Mouse (Mus musculus) limb, embryonic 12.5 days (tissue): ENCODE results near the gene Mbnl2. TPM values are rescaled to one million over a fixed set of nuclear protein-coding genes. Genes with fewer than 3 reads are reported as not detected.

ENCODE experiments used
- ATAC-seq: fragments of 200-750 bp; cut with Nextera tagmentation; 2 replicates; pipeline ENCODE4 v1.8.0; 2017; ENCODE audit warnings: low read depth, moderate TSS enrichment; ENCODE audit not compliant: insufficient number of reproducible peaks, insufficient read depth, low FRiP score, low TSS enrichment
- H3K27ac ChIP-seq: fragments of 300-500 bp; sonication (generic); 2 replicates; pipeline ENCODE4 v1.5.1; 2016; ENCODE audit warnings: mild to moderate bottlenecking, moderate library complexity
- H3K27me3 ChIP-seq: fragments of 300-500 bp; sonication (generic); 2 replicates; pipeline ENCODE4 v1.6.1; 2016; ENCODE audit warnings: mild to moderate bottlenecking, moderate library complexity
- H3K36me3 ChIP-seq: fragments of 300-500 bp; sonication (generic); 2 replicates; pipeline ENCODE4 v1.6.1; 2016; ENCODE audit warnings: mild to moderate bottlenecking, moderate library complexity
- H3K4me1 ChIP-seq: fragments of 300-500 bp; sonication (generic); replicated peaks from 2 replicates; pipeline ENCODE4 v1.6.1; 2016
- H3K4me2 ChIP-seq: fragments of 300-500 bp; sonication (generic); 2 replicates; pipeline ENCODE4 v1.6.1; 2016; ENCODE audit warnings: mild to moderate bottlenecking, moderate library complexity
- H3K4me3 ChIP-seq: fragments of 300-500 bp; sonication (generic); replicated peaks from 2 replicates; pipeline ENCODE4 v1.5.1; 2016; ENCODE audit warnings: mild to moderate bottlenecking
- H3K9ac ChIP-seq: fragments of 300-500 bp; sonication (generic); replicated peaks from 2 replicates; pipeline ENCODE4 v1.6.1; 2016; ENCODE audit warnings: mild to moderate bottlenecking, moderate library complexity
- H3K9me3 ChIP-seq: fragments of 300-500 bp; sonication (generic); 2 replicates; pipeline ENCODE4 v1.6.1; 2016; ENCODE audit warnings: mild to moderate bottlenecking, moderate library complexity
- WGBS: fragments of 180-500 bp; shearing (Covaris S2); methylation state at CpG from one replicate; pipeline ENCODE4 v1.1.7; 2016; 5-methylcytosine and 5-hydroxymethylcytosine counted together
- polyA plus RNA-seq: library from polyadenylated mRNA; unstranded; fragments of >200 nt; fragmentation: Nextera tagmentation; extraction: Ambion mirVana; gene quantifications from 2 replicates; pipeline ENCODE4 v1.2.1, GENCODE M21; 2016

The Mbnl2 gene
- polyA plus RNA-seq, 1 experiment from 2014 or later: 79.0 TPM

GRCm38 (mm10) chr14:120402715-120403114 lies 127.2 kb downstream of the Mbnl2 start:
- Histone ChIP-seq H3K9ac (no peak overlapping the region), H3K27ac (no peak overlapping the region), H3K27me3 (no peaks in the 10 kb centered on the region), H3K9me3 (no peaks in the 10 kb centered on the region), H3K4me3 (no peak overlapping the region), H3K4me2 (no peak overlapping the region), H3K36me3 (peaks cover 61% of the 10 kb centered on the region), H3K4me1 (peaks cover 20% of the 10 kb centered on the region)
- ATAC-seq: no peak
- 96% methylated on average over 9 of the region's 9 CpGs for WGBS

- Histone ChIP-seq H3K4me2 (no peak overlapping the region), H3K9ac (no peak overlapping the region), H3K27ac (no peak overlapping the region), H3K36me3 (peaks cover 66% of the 10 kb centered on the region), H3K4me1 (peaks cover 19% of the 10 kb centered on the region), H3K9me3 (no peaks in the 10 kb centered on the region), H3K27me3 (no peaks in the 10 kb centered on the region), H3K4me3 (no peak overlapping the region)
- no peak for ATAC-seq
- 94% methylated on average over 7 of the region's 7 CpGs for WGBS
Observed at GRCm38 (mm10) chr14:120404364-120404763, 128.9 kb downstream of the Mbnl2 start.

- ATAC-seq: no peak
Observed at GRCm38 (mm10) chr14:120404811-120405582, 129.5 kb downstream of the Mbnl2 start.

GRCm38 (mm10) chr14:120405597-120405996 lies 130.1 kb downstream of the Mbnl2 start:
- Histone ChIP-seq H3K27me3 (no peaks in the 10 kb centered on the region), H3K9me3 (no peaks in the 10 kb centered on the region), H3K36me3 (peaks cover 69% of the 10 kb centered on the region), H3K9ac (no peak overlapping the region), H3K27ac (no peak overlapping the region), H3K4me3 (no peak overlapping the region), H3K4me1 (peaks cover 10% of the 10 kb centered on the region; the same call in 1 of the 2 replicates), H3K4me2 (no peak overlapping the region)
- no peak for ATAC-seq
- WGBS: 89% methylated on average over 3 of the region's 3 CpGs

More at GRCm38 (mm10) chr14:120404811-120405582, 129.5 kb downstream of the Mbnl2 start:
- 89% methylated on average over 17 of the region's 17 CpGs for WGBS
- no peak overlapping the region for H3K9ac ChIP-seq
- peaks cover 13% of the 10 kb centered on the region for H3K4me1 ChIP-seq
- no peak overlapping the region for H3K4me2 ChIP-seq
- no peak overlapping the region for H3K27ac ChIP-seq
- peaks cover 66% of the 10 kb centered on the region for H3K36me3 ChIP-seq
- H3K4me3 ChIP-seq: no peak overlapping the region
- no peaks in the 10 kb centered on the region for H3K9me3 ChIP-seq
- no peaks in the 10 kb centered on the region for H3K27me3 ChIP-seq

- no peaks in the 10 kb centered on the region for H3K27me3 ChIP-seq
Observed at GRCm38 (mm10) chr14:120406271-120406670, 130.8 kb downstream of the Mbnl2 start.

GRCm38 (mm10) chr14:120406820-120407219 lies 131.4 kb downstream of the Mbnl2 start:
- Histone ChIP-seq H3K9ac (no peak overlapping the region), H3K36me3 (peaks cover 60% of the 10 kb centered on the region), H3K4me3 (no peak overlapping the region), H3K27me3 (no peaks in the 10 kb centered on the region), H3K27ac (no peak overlapping the region), H3K4me2 (no peak overlapping the region), H3K4me1 (peaks cover 10% of the 10 kb centered on the region; the same call in 1 of the 2 replicates), H3K9me3 (no peaks in the 10 kb centered on the region)
- 0 out of 2 replicates have a peak, but pooled peaks have one; percentile 28 for ATAC-seq
- WGBS: 59% methylated on average over 8 of the region's 8 CpGs

More at GRCm38 (mm10) chr14:120406271-120406670, 130.8 kb downstream of the Mbnl2 start:
- Histone ChIP-seq H3K27ac (0 out of 2 replicates have a peak overlapping the region, but pooled peaks have one; percentile 2), H3K36me3 (peaks cover 65% of the 10 kb centered on the region), H3K9me3 (no peaks in the 10 kb centered on the region), H3K4me1 (peaks cover 10% of the 10 kb centered on the region; the same call in 1 of the 2 replicates), H3K4me2 (no peak overlapping the region), H3K9ac (no peak overlapping the region), H3K4me3 (no peak overlapping the region)
- ATAC-seq: no peak
- WGBS: 78% methylated on average over 6 of the region's 6 CpGs

GRCm38 (mm10) chr14:120409854-120410253 lies 134.4 kb downstream of the Mbnl2 start:
- no peak overlapping the region for H3K4me2 ChIP-seq
- peaks cover 10% of the 10 kb centered on the region; the same call in 1 of the 2 replicates for H3K4me1 ChIP-seq
- 94% methylated on average over 10 of the region's 10 CpGs for WGBS
- H3K27ac ChIP-seq: no peak overlapping the region
- ATAC-seq: no peak
- H3K4me3 ChIP-seq: no peak overlapping the region
- no peaks in the 10 kb centered on the region for H3K27me3 ChIP-seq
- no peaks in the 10 kb centered on the region for H3K9me3 ChIP-seq
- H3K9ac ChIP-seq: no peak overlapping the region
- H3K36me3 ChIP-seq: peaks cover 70% of the 10 kb centered on the region

- Histone ChIP-seq H3K36me3 (peaks cover 81% of the 10 kb centered on the region), H3K27me3 (no peaks in the 10 kb centered on the region), H3K4me2 (no peak overlapping the region), H3K4me1 (no peaks in the 10 kb centered on the region), H3K9ac (no peak overlapping the region), H3K27ac (no peak overlapping the region), H3K9me3 (no peaks in the 10 kb centered on the region), H3K4me3 (no peak overlapping the region)
- no peak for ATAC-seq
- WGBS: 87% methylated on average over 9 of the region's 9 CpGs
Observed at GRCm38 (mm10) chr14:120416886-120417285, 141.4 kb downstream of the Mbnl2 start.

GRCm38 (mm10) chr14:120418964-120419363 lies 143.5 kb downstream of the Mbnl2 start:
- Histone ChIP-seq H3K4me3 (no peak overlapping the region), H3K4me2 (no peak overlapping the region), H3K27ac (no peak overlapping the region), H3K27me3 (no peaks in the 10 kb centered on the region), H3K36me3 (peaks cover 82% of the 10 kb centered on the region), H3K4me1 (no peaks in the 10 kb centered on the region), H3K9ac (no peak overlapping the region), H3K9me3 (no peaks in the 10 kb centered on the region)
- WGBS: 68% methylated on average over 14 of the region's 14 CpGs
- ATAC-seq: no peak

- WGBS: 89% methylated on average over 5 of the region's 5 CpGs
- H3K27ac ChIP-seq: no peak overlapping the region
- no peak overlapping the region for H3K4me2 ChIP-seq
- H3K9ac ChIP-seq: no peak overlapping the region
- H3K4me1 ChIP-seq: no peaks in the 10 kb centered on the region
- no peak for ATAC-seq
- no peaks in the 10 kb centered on the region for H3K27me3 ChIP-seq
- H3K9me3 ChIP-seq: peaks cover 16% of the 10 kb centered on the region
- peaks cover 53% of the 10 kb centered on the region for H3K36me3 ChIP-seq
- H3K4me3 ChIP-seq: no peak overlapping the region
Observed at GRCm38 (mm10) chr14:120428497-120428896, 153.0 kb downstream of the Mbnl2 start.

- no peak overlapping the region for H3K4me2 ChIP-seq
- no peak overlapping the region for H3K4me3 ChIP-seq
- peaks cover 19% of the 10 kb centered on the region; the same call in 1 of the 2 replicates for H3K36me3 ChIP-seq
- no peak overlapping the region for H3K27ac ChIP-seq
- no peak for ATAC-seq
- H3K4me1 ChIP-seq: peaks cover 5% of the 10 kb centered on the region; the same call in 1 of the 2 replicates
- H3K9ac ChIP-seq: no peak overlapping the region
- H3K9me3 ChIP-seq: no peaks in the 10 kb centered on the region
- H3K27me3 ChIP-seq: no peaks in the 10 kb centered on the region
Observed at GRCm38 (mm10) chr14:120432773-120433172, 157.3 kb downstream of the Mbnl2 start.
